Mouse (Mus musculus): Measurements from ENCODE around the gene Gm4858. TPM values are rescaled to one million over a fixed set of nuclear protein-coding genes. Genes with fewer than 3 reads are reported as not detected.

Gm4858 gene
- not detected for polyA plus RNA-seq (2012; fragmentation: generic; extraction: Trizol)

GRCm38 (mm10) chr3:93068523-93068922, at the start of gene Gm4858:
Gene Gm4858 (plus strand): TSS chr3:93068823.

GRCm38 (mm10) chr3:93018960-93019359, 49.7 kb upstream of the Gm4858 start, which contains the start of gene Lce1m:
Gene Lce1m (minus strand): TSS chr3:93019060.

Other genes starting within 250 kb of the Gm4858 start
- under 1 TPM in 1 of 2 experiments, not detected in 1; 0.04 TPM for gene Kprp, start 241.6 kb upstream of the Gm4858 start, polyA plus RNA-seq (2012; fragmentation: generic; extraction: Trizol)
- not detected for gene Lce1l, start 217.5 kb upstream of the Gm4858 start, polyA plus RNA-seq (2012; fragmentation: generic; extraction: Trizol)
- not detected for gene 2310050C09Rik, start 198.6 kb upstream of the Gm4858 start, polyA plus RNA-seq (2012; fragmentation: generic; extraction: Trizol)
- not detected for gene Lce3a, start 142.6 kb upstream of the Gm4858 start, polyA plus RNA-seq (2012; fragmentation: generic; extraction: Trizol)
- not detected for gene Lce3b, start 135.8 kb upstream of the Gm4858 start, polyA plus RNA-seq (2012; fragmentation: generic; extraction: Trizol)
- gene Lce3c, start 124.3 kb upstream of the Gm4858 start, polyA plus RNA-seq (2012; fragmentation: generic; extraction: Trizol), result not detected
- gene Lce3d, start 111.4 kb upstream of the Gm4858 start, polyA plus RNA-seq (2012; fragmentation: generic; extraction: Trizol), result not detected
- not detected for gene Lce3e, start 101.8 kb upstream of the Gm4858 start, polyA plus RNA-seq (2012; fragmentation: generic; extraction: Trizol)
- gene Lce3f, start 76.6 kb upstream of the Gm4858 start, polyA plus RNA-seq (2012; fragmentation: generic; extraction: Trizol), result not detected
- under 1 TPM; 0.09 to 0.16 TPM for gene Crct1, start 53.1 kb upstream of the Gm4858 start, polyA plus RNA-seq (2012; fragmentation: generic; extraction: Trizol)
- not detected for gene Lce1m, start 49.8 kb upstream of the Gm4858 start, polyA plus RNA-seq (2012; fragmentation: generic; extraction: Trizol)
- gene Crnn, start 76.0 kb downstream of the Gm4858 start, polyA plus RNA-seq (2012; fragmentation: generic; extraction: Trizol), result not detected
- not detected for gene Flg2, start 128.5 kb downstream of the Gm4858 start, polyA plus RNA-seq (2012; fragmentation: generic; extraction: Trizol)
- not detected for gene Flg, start 204.7 kb downstream of the Gm4858 start, polyA plus RNA-seq (2012; fragmentation: generic; extraction: Trizol)